Mouse (Mus musculus) embryonic stem cell, embryonic (primary cell): ENCODE data around the gene Trmt13.

Experiments
- CTCF ChIA-PET, 4 experiments: fragments of 300-600 bp in 2 of 4; fragments of 350-600 bp in 2 of 4; sonication (Branson Sonifier 250); formaldehyde crosslinking; loops; one replicate each; lab custom pipeline; 2022; ENCODE audit warnings: inconsistent platforms in 2 of 4; lab: Charles Lee
- POLR2A ChIA-PET, 4 experiments: fragments of 300-600 bp in 2 of 4; fragments of 350-600 bp in 2 of 4; sonication (Branson Sonifier 250); formaldehyde crosslinking; loops; one replicate each; lab custom pipeline; 2022; ENCODE audit warnings: antibody characterized with exemption in 4 of 4, inconsistent platforms in 1 of 4; lab: Charles Lee

Gene Trmt13

GRCm38 (mm10) chr3:116640024-116640423, 25.6 kb upstream of the Trmt13 start:
- POLR2A ChIA-PET: interaction anchor here (0.5 to 13.2 kb wide), 17 partner anchors 8 to 240 kb away, joined by 3 to 193 read pairs (median 4); partner anchors contain the start of genes Dbt (in 1 of the 4), Mfsd14a (in 1 of the 4) and Sass6 (in 1 of the 4)
- CTCF ChIA-PET: interaction anchor here in 1 of 4 experiments (0.8 kb wide), 1 partner anchor 10 kb away, joined by 3 read pairs; no protein-coding TSS in a partner anchor

- POLR2A ChIA-PET: interaction anchor here in 2 of 4 experiments (0.8 to 13.2 kb wide), 7 partner anchors 8 to 113 kb away, joined by 3 to 193 read pairs (median 5); no protein-coding TSS in a partner anchor
These were observed 24.2 kb upstream of the Trmt13 start for GRCm38 (mm10) chr3:116638572-116638971.

GRCm38 (mm10) chr3:116637693-116638476, 23.5 kb upstream of the Trmt13 start:
- POLR2A ChIA-PET: interaction anchor here in 3 of 4 experiments (0.6 to 13.2 kb wide), 12 partner anchors 8 to 203 kb away, joined by 3 to 193 read pairs (median 3); no protein-coding TSS in a partner anchor
- CTCF ChIA-PET: interaction anchor here in 1 of 4 experiments (0.7 to 0.9 kb wide), 2 partner anchors 61 to 306 kb away, joined by 3 to 4 read pairs; no protein-coding TSS in a partner anchor

More at GRCm38 (mm10) chr3:116638572-116638971, 24.2 kb upstream of the Trmt13 start:
- CTCF ChIA-PET: interaction anchor here in 1 of 4 experiments (0.6 kb wide), 1 partner anchor 124 kb away, joined by 5 read pairs; no protein-coding TSS in a partner anchor

- CTCF ChIA-PET: interaction anchor here in 1 of 4 experiments (0.6 to 1.3 kb wide), 3 partner anchors 113 to 302 kb away, joined by 3 to 5 read pairs (median 4); no protein-coding TSS in a partner anchor
- POLR2A ChIA-PET: interaction anchor here in 3 of 4 experiments (0.6 to 13.2 kb wide), 23 partner anchors 9 to 213 kb away, joined by 3 to 193 read pairs (median 5); partner anchors contain the start of genes Mfsd14a (in 2 of the 3), Dbt (in 1 of the 3), Lrrc39 (in 1 of the 3) and Sass6 (in 1 of the 3)
These were observed 21.4 kb upstream of the Trmt13 start for GRCm38 (mm10) chr3:116635799-116636198.

GRCm38 (mm10) chr3:116634853-116635252, 20.5 kb upstream of the Trmt13 start:
- ChIA-PET POLR2A (interaction anchor here in 3 of 4 experiments (0.6 to 13.2 kb wide), 13 partner anchors 11 to 122 kb away, joined by 3 to 193 read pairs (median 5); partner anchors contain the start of genes Mfsd14a (in 2 of the 3) and Dbt (in 1 of the 3)), CTCF (interaction anchor here in 1 of 4 experiments (0.6 to 1.3 kb wide), 3 partner anchors 114 to 294 kb away, joined by 3 to 5 read pairs (median 4); no protein-coding TSS in a partner anchor)

- ChIA-PET POLR2A (interaction anchor here in 3 of 4 experiments (0.6 to 13.2 kb wide), 7 partner anchors 8 to 30 kb away, joined by 3 to 193 read pairs (median 7); no protein-coding TSS in a partner anchor), CTCF (no interaction called here)
These were observed 19.7 kb upstream of the Trmt13 start for GRCm38 (mm10) chr3:116634091-116634490.

- POLR2A ChIA-PET: interaction anchor here in 1 of 4 experiments (0.6 to 13.2 kb wide), 8 partner anchors 9 to 462 kb away, joined by 3 to 193 read pairs (median 5); no protein-coding TSS in a partner anchor
- CTCF ChIA-PET: interaction anchor here in 3 of 4 experiments (0.6 to 1.2 kb wide), 4 partner anchors 10 to 610 kb away, joined by 3 to 4 read pairs (median 3); no protein-coding TSS in a partner anchor
These were observed 18.6 kb upstream of the Trmt13 start for GRCm38 (mm10) chr3:116632971-116633370.

- ChIA-PET POLR2A (interaction anchor here in 2 of 4 experiments (0.6 to 3.3 kb wide), 9 partner anchors 10 to 92 kb away, joined by 3 to 31 read pairs (median 5); partner anchors contain the start of genes Mfsd14a (in 1 of the 2) and Trmt13 (in 1 of the 2)), CTCF (interaction anchor here in 1 of 4 experiments (0.6 to 1.2 kb wide), 2 partner anchors 9 to 438 kb away, joined by 3 read pairs; no protein-coding TSS in a partner anchor)
These were observed 17.1 kb upstream of the Trmt13 start for GRCm38 (mm10) chr3:116631459-116631858.

- POLR2A ChIA-PET: interaction anchor here in 3 of 4 experiments (0.6 to 5.7 kb wide), 33 partner anchors 9 to 878 kb away, joined by 3 to 36 read pairs (median 4); partner anchors contain the start of genes Sass6 (in 2 of the 3), Cdc14a (in 1 of the 3), Dbt (in 1 of the 3) and Mfsd14a (in 1 of the 3)
- CTCF ChIA-PET: interaction anchor here in 2 of 4 experiments (0.7 to 1.5 kb wide), 5 partner anchors 10 to 291 kb away, joined by 3 read pairs; no protein-coding TSS in a partner anchor
These were observed 8.3 kb upstream of the Trmt13 start for GRCm38 (mm10) chr3:116622641-116623040.

GRCm38 (mm10) chr3:116620636-116621370, 6.4 kb upstream of the Trmt13 start:
- CTCF ChIA-PET: interaction anchor here in 1 of 4 experiments (0.6 kb wide), 1 partner anchor 26 kb away, joined by 6 read pairs; the partner anchor contains the start of gene Sass6
- POLR2A ChIA-PET: interaction anchor here in 3 of 4 experiments (0.5 to 5.7 kb wide), 30 partner anchors 10 to 614 kb away, joined by 3 to 36 read pairs (median 4); partner anchors contain the start of genes Dbt (in 2 of the 3), Sass6 (in 2 of the 3), Extl2 (in 1 of the 3) and Slc30a7 (in 1 of the 3)

GRCm38 (mm10) chr3:116618855-116619254, 4.5 kb upstream of the Trmt13 start:
- ChIA-PET POLR2A (interaction anchor here in 2 of 4 experiments (1.0 to 5.7 kb wide), 9 partner anchors 12 to 40 kb away, joined by 3 to 36 read pairs (median 6); partner anchors contain the start of gene Sass6 (in 2 of the 2)), CTCF (interaction anchor here in 1 of 4 experiments (0.6 to 0.7 kb wide), 2 partner anchors 117 to 243 kb away, joined by 5 to 15 read pairs; no protein-coding TSS in a partner anchor)

- POLR2A ChIA-PET: interaction anchor here in 3 of 4 experiments (0.6 to 2.2 kb wide), 10 partner anchors 10 to 252 kb away, joined by 3 to 8 read pairs (median 4); partner anchors contain the start of genes Dbt (in 1 of the 3) and Sass6 (in 1 of the 3)
These were observed 1.1 kb upstream of the Trmt13 start for GRCm38 (mm10) chr3:116615318-116616068.

GRCm38 (mm10) chr3:116604570-116604969, 9.8 kb downstream of the Trmt13 start:
- ChIA-PET POLR2A (interaction anchor here in 1 of 4 experiments (1.0 to 4.1 kb wide), 4 partner anchors 10 to 31 kb away, joined by 3 to 18 read pairs (median 4); partner anchors contain the start of gene Sass6), CTCF (no interaction called here)

More at GRCm38 (mm10) chr3:116615318-116616068, 1.1 kb upstream of the Trmt13 start:
- CTCF ChIA-PET: no interaction called here

GRCm38 (mm10) chr3:116601781-116602180, 12.6 kb downstream of the Trmt13 start:
- POLR2A ChIA-PET: interaction anchor here in 1 of 4 experiments (0.6 to 2.5 kb wide), 6 partner anchors 13 to 30 kb away, joined by 3 to 7 read pairs (median 4); partner anchors contain the start of gene Trmt13
- CTCF ChIA-PET: interaction anchor here (0.7 to 1.5 kb wide), 8 partner anchors 21 to 178 kb away, joined by 3 to 5 read pairs (median 3); partner anchors contain the start of gene Cdc14a (in 1 of the 4)

GRCm38 (mm10) chr3:116601005-116601404, 13.4 kb downstream of the Trmt13 start:
- CTCF ChIA-PET: interaction anchor here in 3 of 4 experiments (0.9 to 1.5 kb wide), 3 partner anchors 148 to 151 kb away, joined by 3 to 5 read pairs (median 4); no protein-coding TSS in a partner anchor

More at GRCm38 (mm10) chr3:116601005-116601404, 13.4 kb downstream of the Trmt13 start:
- POLR2A ChIA-PET: interaction anchor here in 2 of 4 experiments (0.6 to 2.5 kb wide), 3 partner anchors 13 to 73 kb away, joined by 3 to 8 read pairs (median 7); partner anchors contain the start of gene Trmt13 (in 1 of the 2)
